Mouse (Mus musculus) spleen, adult 2 months (tissue): Measurements from ENCODE around the gene Lenep. TPM values are rescaled to one million over a fixed set of nuclear protein-coding genes. Genes with fewer than 3 reads are reported as not detected.

Experiments
- DNase-seq, 2 experiments: peaks; one replicate each; pipeline versions ENCODE4 v3.0.0 to v3.0.0-alpha.2; 2012 to 2021; ENCODE audit warnings: low spot score in 2 of 2, low read depth in 1 of 2
- H3K27ac ChIP-seq: fragments of 200-500 bp; 2 replicates; pipeline ENCODE4 v1.5.1; 2012; ENCODE audit warnings: low read length, inconsistent platforms; ENCODE audit not compliant: insufficient read depth
- H3K27me3 ChIP-seq: fragments of 200-500 bp; 2 replicates; pipeline ENCODE4 v1.6.1; 2012; ENCODE audit warnings: mild to moderate bottlenecking, moderate library complexity, low read length, inconsistent platforms; ENCODE audit not compliant: control insufficient read depth, insufficient read depth
- H3K36me3 ChIP-seq: fragments of 200-500 bp; 2 replicates; pipeline ENCODE4 v1.6.1; 2012; ENCODE audit warnings: mild to moderate bottlenecking, low read length, inconsistent platforms; ENCODE audit not compliant: control insufficient read depth, insufficient read depth
- H3K4me1 ChIP-seq: fragments of 200-500 bp; 2 replicates; pipeline ENCODE4 v1.6.1; 2011; ENCODE audit warnings: inconsistent platforms; ENCODE audit not compliant: control insufficient read depth, insufficient read depth, insufficient read length
- H3K4me3 ChIP-seq: fragments of 200-500 bp; 2 replicates; pipeline ENCODE4 v1.5.1; 2011; ENCODE audit warnings: mild to moderate bottlenecking, inconsistent platforms; ENCODE audit not compliant: insufficient read depth, insufficient read length; ENCODE audit errors: extremely low read depth
- CTCF ChIP-seq: fragments of 200-500 bp; IDR thresholded peaks from 2 replicates; pipeline ENCODE4 v1.5.1; 2011; ENCODE audit warnings: mild to moderate bottlenecking, inconsistent platforms; ENCODE audit not compliant: insufficient read depth, insufficient read length, insufficient replicate concordance; ENCODE audit errors: extremely low read depth
- POLR2A ChIP-seq: fragments of 200-500 bp; IDR thresholded peaks from 2 replicates; pipeline ENCODE4 v1.6.1; 2011; ENCODE audit warnings: low read depth, low read length, inconsistent platforms
- WGBS: fragments of 180-500 bp; shearing (Covaris S2); methylation state at CpG from one replicate; pipeline ENCODE4 v1.1.7; 2018; 5-methylcytosine and 5-hydroxymethylcytosine counted together
- polyA plus RNA-seq: library from polyadenylated mRNA; depleted of rRNA; stranded (reverse); fragments of >200 nt; gene quantifications from 2 replicates; pipeline ENCODE4 v1.2.3, GENCODE M21; 2012

Lenep gene
- polyA plus RNA-seq, 1 experiment = 1.5 TPM

DNA sequence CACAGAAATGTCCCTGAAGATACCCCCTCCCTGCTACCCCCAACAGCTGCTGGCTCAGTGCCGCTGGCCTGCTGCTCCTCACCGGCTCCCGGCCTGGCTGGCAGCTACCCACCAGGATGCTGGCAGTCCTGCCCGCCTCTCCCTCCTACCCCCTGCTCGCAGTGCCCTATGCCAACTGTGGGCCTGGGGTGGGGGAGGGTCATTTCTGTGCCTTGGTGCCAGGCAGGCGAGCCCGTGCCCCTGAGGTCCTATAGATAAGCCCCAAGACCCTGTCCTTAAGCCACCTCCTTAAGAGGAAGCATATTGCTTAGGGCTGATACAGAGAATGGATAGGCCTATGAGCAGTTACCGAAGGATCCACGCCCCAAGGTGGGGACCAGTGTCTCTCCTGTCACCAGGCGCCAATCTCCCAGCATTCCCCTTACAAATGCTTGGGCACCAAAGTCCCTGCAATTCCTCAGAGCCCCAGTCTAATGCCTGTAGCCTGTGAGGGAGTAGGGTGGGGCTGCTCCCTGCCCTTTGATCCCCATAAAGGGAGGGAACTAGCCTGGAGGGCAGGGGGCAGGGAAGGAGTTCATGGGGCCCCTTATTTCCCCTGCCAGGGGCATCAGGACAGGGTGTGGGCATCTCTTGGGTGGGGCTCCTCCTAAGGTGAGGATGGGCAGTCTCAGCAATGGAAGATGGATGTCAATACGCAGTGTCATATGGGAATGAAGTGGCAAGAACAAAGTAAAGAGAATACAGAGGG lies 14.3 kb downstream of the Lenep start:
- peak overlapping the region; percentile 49; the same call in 1 of the 2 replicates for H3K4me3 ChIP-seq
- no peaks in the 10 kb centered on the region for H3K27me3 ChIP-seq
- H3K36me3 ChIP-seq = no peaks in the 10 kb centered on the region
- DNase-seq = no peak
- 72% methylated on average over 11 of the region's 11 CpGs for WGBS
- H3K27ac ChIP-seq = peak overlapping the region; percentile 84
- no peak for TF ChIP-seq CTCF
- TF ChIP-seq POLR2A = no peak
- peaks cover 50% of the 10 kb centered on the region for H3K4me1 ChIP-seq

DNA sequence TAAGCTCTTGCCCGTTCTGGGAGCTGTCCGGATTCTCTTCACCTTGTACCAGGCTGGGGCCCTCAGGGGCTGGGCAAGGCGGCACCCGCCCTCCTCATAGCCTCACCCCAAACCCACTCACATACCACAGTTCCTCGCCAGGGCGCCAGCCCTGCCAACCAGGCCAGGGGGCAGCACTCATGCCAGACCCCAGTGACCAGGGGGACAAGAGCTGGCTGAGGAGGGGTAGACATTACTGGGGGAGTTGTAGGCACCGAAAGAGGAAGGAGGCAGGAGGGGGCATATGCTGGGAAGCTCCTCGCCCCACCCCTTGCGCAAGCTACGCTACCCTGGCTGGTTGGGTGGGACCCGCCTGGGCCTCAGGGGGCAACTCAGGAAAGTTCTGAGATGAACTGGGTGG lies 15.0 kb downstream of the Lenep start:
- TF ChIP-seq CTCF (no peak), POLR2A (no peak)
- H3K27ac ChIP-seq = peak overlapping the region; percentile 84
- no peaks in the 10 kb centered on the region for H3K27me3 ChIP-seq
- H3K4me1 ChIP-seq = peaks cover 50% of the 10 kb centered on the region
- 64% methylated on average over 11 of the region's 11 CpGs for WGBS
- H3K4me3 ChIP-seq = peak overlapping the region; percentile 49; the same call in 1 of the 2 replicates
- no peak for DNase-seq
- H3K36me3 ChIP-seq = no peaks in the 10 kb centered on the region; the same call in 1 of the 2 replicates

DNA sequence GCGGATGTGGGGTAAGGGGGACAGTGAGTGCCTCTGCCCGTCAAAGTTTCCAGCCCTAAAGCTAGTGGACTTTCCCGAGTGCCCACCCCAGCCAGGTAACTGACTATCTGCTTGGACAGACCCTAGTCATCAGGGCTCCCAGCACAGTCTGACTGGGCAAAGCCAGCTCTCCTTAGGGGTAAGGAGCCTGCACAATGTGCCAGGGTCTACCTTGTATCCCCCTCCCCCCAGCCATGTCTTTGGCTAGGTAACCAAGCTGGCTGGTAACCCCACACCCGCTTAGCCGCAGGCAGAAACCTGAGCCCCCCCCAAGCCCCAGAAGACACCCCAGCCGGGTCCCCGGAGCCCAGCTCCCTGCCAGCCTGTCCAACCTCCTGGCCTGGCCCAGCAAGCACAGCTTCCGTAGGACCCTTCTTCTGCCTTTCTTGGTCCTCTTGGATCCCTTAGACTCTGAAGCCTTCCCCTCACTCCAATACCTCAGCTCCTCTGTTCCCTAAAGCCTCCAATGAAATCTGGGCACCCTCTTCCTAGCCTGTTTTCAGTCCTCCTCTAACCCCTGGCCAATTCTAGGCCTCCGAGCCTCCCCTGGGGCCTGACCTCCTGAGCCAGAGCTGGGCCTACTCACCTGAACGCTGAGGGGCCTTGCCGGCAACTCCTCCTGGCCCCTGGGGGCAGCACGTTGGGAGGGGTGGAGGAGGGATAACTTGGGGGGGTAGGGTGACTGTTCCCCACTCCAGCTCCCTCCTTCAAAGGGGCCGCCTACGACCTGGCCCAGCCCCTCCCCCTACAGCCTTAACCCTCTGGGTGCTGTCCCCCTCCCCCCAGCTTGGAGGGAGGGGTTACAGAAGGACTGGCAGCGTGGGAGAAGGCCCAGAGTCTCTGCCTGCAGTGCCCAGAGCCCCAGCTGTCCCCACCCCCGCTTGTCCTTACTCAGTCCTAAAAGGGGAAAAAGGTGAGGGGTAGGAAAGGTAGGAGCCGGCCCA lies 15.9 kb downstream of the Lenep start:
- peak overlapping the region; percentile 49 for H3K4me3 ChIP-seq
- peaks cover 50% of the 10 kb centered on the region for H3K4me1 ChIP-seq
- peak overlapping the region; percentile 84 for H3K27ac ChIP-seq
- 77% methylated on average over 16 of the region's 17 CpGs for WGBS
- H3K27me3 ChIP-seq = no peaks in the 10 kb centered on the region
- peak in 1 of 2 experiments; percentile 35 for DNase-seq
- H3K36me3 ChIP-seq = no peaks in the 10 kb centered on the region; the same call in 1 of the 2 replicates
- TF ChIP-seq CTCF = no peak
- no peak for TF ChIP-seq POLR2A

DNA sequence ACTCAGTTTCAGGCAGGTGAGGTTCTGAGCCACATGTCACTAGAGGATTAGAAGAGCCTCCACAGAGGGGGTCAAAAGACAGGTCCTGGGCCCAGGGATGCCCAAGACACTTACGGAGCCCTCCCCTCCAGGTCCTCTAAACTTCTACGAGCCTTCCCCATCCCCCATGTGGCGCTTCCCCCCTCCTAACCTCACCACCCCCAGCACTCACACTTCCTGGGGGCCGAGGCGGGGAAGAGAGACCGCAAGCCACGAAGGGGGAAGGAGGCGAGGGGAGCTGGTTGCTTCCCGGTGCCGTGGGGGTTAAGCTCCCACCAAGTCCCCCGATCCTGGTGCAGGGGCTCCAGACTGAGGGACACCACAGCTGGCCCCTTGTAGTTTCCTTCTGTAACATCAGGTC lies 17.1 kb downstream of the Lenep start:
- peak overlapping the region; percentile 49; the same call in 1 of the 2 replicates for H3K4me3 ChIP-seq
- DNase-seq = peak in 1 of 2 experiments; percentile 48
- TF ChIP-seq POLR2A (no peak), CTCF (no peak)
- peaks cover 10% of the 10 kb centered on the region for H3K36me3 ChIP-seq
- no peaks in the 10 kb centered on the region for H3K27me3 ChIP-seq
- 11% methylated on average over 11 of the region's 11 CpGs for WGBS
- peaks cover 42% of the 10 kb centered on the region for H3K4me1 ChIP-seq
- H3K27ac ChIP-seq = peak overlapping the region; percentile 69

DNA sequence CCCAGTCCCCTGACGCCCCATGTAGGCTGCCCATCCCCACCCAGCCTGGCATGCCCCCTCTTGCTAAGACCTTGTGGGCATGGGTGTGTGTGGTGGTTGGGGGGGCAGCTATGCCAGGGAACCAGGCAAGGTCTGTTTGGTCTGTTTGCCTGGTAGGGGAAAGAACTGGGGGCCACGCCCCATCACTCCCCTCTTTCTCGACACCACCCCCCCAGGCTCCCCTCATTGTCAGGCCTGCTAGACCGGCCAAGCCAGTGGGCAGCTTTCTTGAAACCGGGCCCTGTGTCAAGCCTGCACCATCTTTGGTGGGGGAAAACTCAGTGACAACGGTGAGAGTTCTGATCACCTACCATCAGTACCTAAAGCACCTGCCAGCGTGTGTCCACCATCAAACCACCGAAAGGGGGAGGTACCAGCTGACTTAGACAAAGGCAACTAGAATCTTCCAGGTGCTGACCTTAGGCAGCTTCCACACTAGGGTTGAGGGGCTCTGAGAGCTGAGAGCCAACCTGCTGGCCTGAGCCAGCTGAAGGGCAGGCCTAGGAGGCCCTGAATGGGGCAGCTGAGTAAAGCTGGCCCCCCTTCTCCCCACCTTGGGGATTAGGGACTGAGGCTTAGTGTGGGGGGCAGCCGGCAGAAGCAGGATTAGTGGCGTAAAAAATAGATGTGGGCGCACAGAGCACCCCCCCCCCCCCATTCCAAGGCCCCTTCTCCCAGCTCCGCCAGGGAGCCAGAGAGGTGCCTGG lies 18.1 kb downstream of the Lenep start:
- DNase-seq = no peak
- Histone ChIP-seq H3K27me3 (no peaks in the 10 kb centered on the region), H3K4me1 (peaks cover 40% of the 10 kb centered on the region), H3K27ac (peak overlapping the region; percentile 69; the same call in 1 of the 2 replicates), H3K36me3 (peaks cover 15% of the 10 kb centered on the region), H3K4me3 (peak overlapping the region; percentile 49; the same call in 1 of the 2 replicates)
- TF ChIP-seq POLR2A (no peak), CTCF (no peak)
- WGBS = 69% methylated on average over 12 of the region's 12 CpGs

DNA sequence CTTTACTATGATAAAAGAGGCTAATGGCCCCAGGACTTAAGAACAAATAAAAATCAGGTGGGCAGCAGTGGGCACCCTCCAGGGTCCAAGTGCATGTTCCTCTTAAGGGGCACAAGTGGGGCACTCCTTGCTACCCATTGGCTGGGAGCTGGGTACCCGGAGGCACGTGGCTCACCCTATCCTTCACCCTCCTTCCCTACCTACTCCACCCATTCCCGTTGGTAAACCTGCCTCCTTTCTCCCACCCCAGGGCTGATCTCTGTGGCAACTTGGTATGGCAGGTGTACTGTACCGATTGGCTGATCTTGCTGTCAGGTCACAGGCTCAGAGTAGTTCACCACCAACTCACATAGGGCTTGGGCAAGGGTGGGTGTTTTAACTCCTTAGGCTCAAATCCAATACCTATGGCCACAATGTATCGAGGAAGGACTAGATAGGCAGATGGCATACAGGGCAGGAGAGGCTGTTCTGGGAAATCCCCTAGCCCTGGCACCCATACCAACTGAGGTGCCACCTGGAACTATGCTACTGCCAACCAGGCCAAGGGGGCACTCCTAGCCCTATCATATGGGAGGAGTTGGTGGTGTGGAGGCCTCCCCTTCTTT lies 18.8 kb downstream of the Lenep start:
- TF ChIP-seq CTCF = no peak
- no peak for TF ChIP-seq POLR2A
- no peak for DNase-seq
- Histone ChIP-seq H3K27ac (no peak overlapping the region), H3K27me3 (no peaks in the 10 kb centered on the region), H3K4me3 (no peak overlapping the region), H3K4me1 (peaks cover 42% of the 10 kb centered on the region), H3K36me3 (peaks cover 17% of the 10 kb centered on the region)
- 78% methylated on average over 5 of the region's 5 CpGs for WGBS
